Mouse (Mus musculus): Measurements from ENCODE around the gene Iqch.

Iqch gene

DNA sequence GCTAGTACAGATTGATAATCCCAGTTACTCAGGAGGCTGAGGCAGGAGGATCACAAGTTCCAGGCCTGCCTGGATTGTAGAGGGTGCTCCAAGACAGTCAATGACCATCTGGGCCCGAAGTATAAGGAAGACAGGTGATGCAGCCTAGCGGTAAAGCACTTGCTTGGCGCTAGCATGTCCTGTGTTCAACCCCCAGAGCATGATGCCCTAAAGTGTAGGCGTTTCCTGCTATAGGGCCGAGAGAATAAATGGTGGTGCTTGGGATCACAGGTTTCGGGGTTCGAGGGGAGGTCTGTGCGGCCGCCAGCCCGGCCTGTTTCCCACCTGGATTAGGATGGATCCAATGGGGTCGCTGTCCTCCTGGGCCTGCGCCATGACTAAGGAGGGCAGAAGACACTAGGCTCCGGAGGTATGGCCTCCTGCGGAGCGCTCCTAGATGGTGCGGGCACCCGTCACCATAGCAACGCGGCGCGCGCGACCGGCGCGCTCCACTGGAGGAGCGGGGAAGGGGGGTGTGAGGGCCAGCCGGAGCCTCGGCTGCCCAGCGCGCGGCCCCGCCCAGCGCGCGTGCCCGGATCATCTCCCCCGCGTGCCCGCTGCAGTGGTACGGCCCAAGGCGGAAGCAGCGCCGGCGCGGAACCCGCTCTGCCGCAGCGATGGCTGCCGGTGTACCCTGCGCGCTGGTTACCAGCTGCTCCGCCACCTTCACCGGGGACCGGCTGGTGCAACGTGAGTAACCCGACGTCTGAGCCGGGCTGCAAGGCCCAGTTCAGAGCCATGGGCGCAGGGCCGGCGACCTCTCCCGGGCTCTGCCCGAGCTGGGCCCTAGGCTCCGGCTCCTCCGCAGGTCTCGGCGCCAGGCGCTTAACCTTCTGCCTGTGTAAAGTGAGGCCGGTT, at the start of gene Iqch, which contains the start of gene Aagab:
Gene Iqch (minus strand): TSS at position 451 of the 897 bp plus-strand sequence.
Gene Aagab (plus strand): TSS at position 618 of the 897 bp plus-strand sequence.
- DNase-seq (ENCODE audit: low spot score in 2 of 2) = peak; percentile 97 to 98

GRCm38 (mm10) chr9:63651594-63651993, 49.3 kb upstream of the Iqch start:
- no peak for DNase-seq (ENCODE audit: low spot score in 2 of 2)

GRCm38 (mm10) chr9:63650905-63651304, 48.6 kb upstream of the Iqch start:
- no peak for DNase-seq (ENCODE audit: low spot score in 2 of 2)

- DNase-seq (ENCODE audit: low spot score in 2 of 2) = no peak
Measured at GRCm38 (mm10) chr9:63649841-63650545, 47.7 kb upstream of the Iqch start.

GRCm38 (mm10) chr9:63648520-63648918, 46.2 kb upstream of the Iqch start:
- DNase-seq (ENCODE audit: low spot score in 2 of 2) = no peak

- no peak for DNase-seq (ENCODE audit: low spot score in 2 of 2)
Measured at GRCm38 (mm10) chr9:63647581-63648519, 45.6 kb upstream of the Iqch start.

DNA sequence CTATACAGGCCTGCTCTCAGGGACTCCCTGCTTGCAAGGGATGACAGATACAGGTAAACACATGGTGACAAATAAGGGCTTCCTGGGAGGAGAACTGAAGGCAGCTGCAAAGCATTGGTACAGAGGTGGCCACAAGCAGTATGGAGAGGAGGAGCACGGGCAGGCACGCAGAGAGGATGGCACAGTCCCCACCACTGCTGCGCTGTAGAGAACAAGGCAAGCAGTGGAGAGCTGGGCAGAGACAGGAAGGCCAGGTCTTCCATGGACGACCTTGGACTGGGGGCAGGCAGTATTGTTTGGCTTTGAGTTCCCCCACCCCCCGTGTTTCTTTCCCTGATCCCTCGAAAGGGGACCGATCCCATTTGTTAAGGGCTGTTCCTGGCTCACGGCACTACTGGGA, 42.8 kb upstream of the Iqch start:
- no peak for DNase-seq (ENCODE audit: low spot score in 2 of 2)

DNA sequence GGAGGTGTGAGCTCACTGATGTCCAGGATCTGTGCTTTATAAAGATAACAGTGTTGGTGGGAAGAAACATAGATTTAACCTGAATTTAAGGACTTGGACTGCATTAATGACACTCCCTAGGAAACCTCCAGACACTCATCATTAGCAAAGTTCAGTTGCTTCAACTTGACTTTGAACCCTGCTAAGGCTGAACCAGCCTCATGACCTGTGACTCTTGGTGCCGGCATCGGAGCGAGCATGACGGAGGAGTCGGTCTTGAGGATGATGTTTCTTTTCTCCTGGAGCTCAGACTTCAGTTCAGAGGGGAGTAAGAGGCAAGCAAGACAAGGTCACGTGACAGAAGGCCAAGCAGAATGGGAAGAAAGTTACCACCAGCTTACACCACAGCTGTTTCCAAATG, 41.7 kb upstream of the Iqch start:
- no peak for DNase-seq (ENCODE audit: low spot score in 2 of 2)

- peak in 1 of 2 experiments; percentile 73 for DNase-seq (ENCODE audit: low spot score in 2 of 2)
Measured at GRCm38 (mm10) chr9:63641983-63642646, 39.8 kb upstream of the Iqch start.

DNA sequence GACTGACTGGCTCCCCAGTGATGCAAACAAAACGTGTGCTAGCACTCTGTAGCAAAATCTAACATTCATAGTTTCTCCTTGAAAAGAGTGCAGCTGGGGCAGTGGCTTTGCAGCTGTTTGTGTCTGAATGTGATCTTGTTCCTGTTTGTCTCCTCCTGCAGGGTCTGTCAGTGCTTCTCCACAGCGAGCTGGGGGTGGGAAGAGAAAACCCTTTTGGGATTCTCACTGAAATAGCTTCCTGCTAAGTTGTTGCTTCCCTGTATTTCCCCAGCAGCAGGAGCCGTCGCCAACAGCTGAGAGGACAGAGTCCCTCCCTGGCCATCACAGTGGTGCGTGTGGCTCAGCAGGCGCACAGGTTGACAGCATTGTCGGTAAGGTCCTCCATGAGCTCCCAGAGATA, 33.8 kb upstream of the Iqch start:
- DNase-seq (ENCODE audit: low spot score in 2 of 2) = peak in 1 of 2 experiments; percentile 60

DNA sequence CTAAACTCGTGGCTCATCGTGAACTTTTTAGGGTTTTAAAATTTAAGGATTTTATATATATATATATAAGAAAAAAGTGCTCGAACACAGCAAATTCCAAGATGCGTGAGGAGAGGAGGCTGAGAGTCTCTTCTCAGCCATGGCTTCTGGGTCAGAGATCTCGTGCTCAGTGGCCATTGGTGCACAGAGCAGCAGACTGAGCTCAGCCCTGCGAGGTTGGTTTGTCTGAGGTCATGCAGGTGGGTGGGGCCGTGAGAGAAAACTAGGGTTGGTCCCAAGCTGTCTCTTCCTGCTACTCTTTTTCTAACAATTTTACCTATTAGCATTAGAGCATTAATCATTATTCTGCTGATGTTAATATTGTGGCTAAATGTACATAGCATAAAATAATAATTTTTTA, 31.0 kb upstream of the Iqch start:
- no peak for DNase-seq (ENCODE audit: low spot score in 2 of 2)

DNA sequence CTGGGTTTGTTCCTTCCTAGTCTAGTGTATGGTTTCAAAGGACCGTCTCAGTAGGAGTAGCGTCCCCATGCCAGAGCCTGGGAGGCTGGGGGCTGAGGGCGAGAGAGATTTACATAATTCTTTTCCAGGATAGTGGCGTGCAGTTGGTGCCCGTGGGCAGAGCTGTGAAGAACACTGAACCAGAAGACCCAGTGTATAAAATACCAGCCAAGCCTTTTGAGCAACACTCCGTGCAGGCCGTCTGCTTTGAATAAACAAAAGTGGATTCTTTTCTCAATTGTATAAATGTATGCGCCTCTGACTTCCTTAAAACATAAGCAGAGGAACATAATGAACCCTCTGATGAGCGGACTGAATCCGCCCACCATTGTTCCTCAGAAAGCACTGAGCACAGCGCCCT, 30.6 kb upstream of the Iqch start:
- DNase-seq (ENCODE audit: low spot score in 2 of 2) = peak; percentile 67 to 82

- DNase-seq (ENCODE audit: low spot score in 2 of 2) = no peak
Measured at GRCm38 (mm10) chr9:63632045-63632444, 29.8 kb upstream of the Iqch start.

DNA sequence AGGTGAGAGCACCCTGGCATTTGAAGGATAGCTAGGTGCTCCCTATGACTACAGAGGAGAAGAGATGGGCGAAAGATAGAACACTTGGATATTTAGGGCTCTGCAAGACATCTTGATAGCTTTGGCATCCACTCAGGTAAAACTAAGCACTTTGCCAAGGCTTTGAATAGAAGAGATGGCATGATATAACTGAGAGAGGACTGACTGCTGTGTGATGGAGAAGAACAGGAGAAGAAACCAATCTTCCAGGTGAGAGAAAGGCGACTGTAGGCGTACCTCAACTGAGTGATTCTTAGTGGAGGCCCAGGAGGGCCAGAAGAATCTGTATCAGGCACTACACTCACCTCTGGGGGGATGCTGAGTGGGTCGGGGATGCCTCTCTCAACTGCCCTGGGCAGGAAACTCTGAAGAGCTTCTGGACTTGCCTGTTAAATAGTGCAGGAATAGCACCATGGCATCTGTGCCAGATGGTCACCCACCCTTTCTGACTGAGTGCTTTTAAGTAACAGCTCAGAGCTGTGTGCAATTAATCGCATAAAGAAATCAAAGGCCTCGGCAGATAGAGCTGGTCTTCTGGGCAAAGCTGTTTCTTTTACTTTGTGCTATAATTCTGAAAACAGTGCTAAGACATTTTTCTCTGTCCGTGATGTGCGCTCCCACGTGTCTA, 22.9 kb upstream of the Iqch start:
- no peak for DNase-seq (ENCODE audit: low spot score in 2 of 2)

DNA sequence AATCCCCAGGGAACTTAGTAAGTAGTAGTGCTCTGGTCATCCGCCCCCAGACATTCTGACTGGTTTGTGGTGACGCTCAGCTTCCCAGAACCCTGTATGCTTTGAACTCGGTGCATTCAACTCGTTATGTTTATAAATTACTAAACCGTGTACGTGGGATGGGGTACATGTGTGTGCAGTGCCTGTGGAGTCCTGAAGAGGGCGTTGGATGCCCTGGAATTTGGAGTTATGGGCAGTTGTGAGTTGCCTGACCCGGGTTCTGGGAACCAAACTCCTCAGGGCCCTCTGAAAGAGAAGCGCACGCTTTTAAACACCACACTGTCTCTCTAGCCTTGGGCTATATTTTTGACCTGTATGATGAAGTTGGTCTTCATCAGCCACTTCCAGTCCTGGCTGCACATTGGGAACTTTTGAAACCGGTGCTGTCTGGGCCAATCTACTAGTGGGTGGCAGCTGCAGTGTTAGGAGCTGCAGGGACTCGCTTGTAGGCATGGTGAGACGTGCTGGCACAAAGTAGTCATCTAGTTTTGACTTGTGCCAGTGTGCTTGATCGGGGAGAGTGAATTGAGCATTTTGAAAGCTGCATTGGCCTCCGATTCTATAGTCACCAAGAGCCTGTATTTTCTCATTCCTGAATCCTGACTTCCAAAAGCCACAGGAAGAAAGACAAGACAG, 21.7 kb upstream of the Iqch start:
- no peak for DNase-seq (ENCODE audit: low spot score in 2 of 2)

GRCm38 (mm10) chr9:63617967-63618366, 15.7 kb upstream of the Iqch start:
- no peak for DNase-seq (ENCODE audit: low spot score in 2 of 2)

- DNase-seq (ENCODE audit: low spot score in 2 of 2) = no peak
Measured at GRCm38 (mm10) chr9:63614018-63614985, 12.0 kb upstream of the Iqch start.

GRCm38 (mm10) chr9:63613569-63613968, 11.3 kb upstream of the Iqch start:
- DNase-seq (ENCODE audit: low spot score in 2 of 2) = no peak
